Mouse (Mus musculus) spleen, postnatal 36 days (tissue): ENCODE results near the gene Olfr201.
"Not testable (repeated sequence)": the region's sequence is repeated elsewhere in the genome, so short reads cannot be mapped to it uniquely, and the experiment has no call there.

Experiments
- DNase-seq, 2 experiments: peaks; one replicate each; pipeline ENCODE4 v3.0.0; 2022; ENCODE audit warnings: low spot score in 2 of 2, mixed read lengths in 1 of 2

Gene Olfr201

GRCm38 (mm10) chr16:59272532-59272931 lies at the start of gene Olfr201:
TSS of gene Olfr201 (minus strand) at chr16:59272632.
- DNase-seq, result not testable (repeated sequence)

GRCm38 (mm10) chr16:59318148-59318547 lies 45.7 kb upstream of the Olfr201 start, which contains the start of gene Olfr204:
TSS of gene Olfr204 (minus strand) at chr16:59318248.
- no peak for DNase-seq

- DNase-seq, result no peak
Observed at GRCm38 (mm10) chr16:59298581-59298980, 26.1 kb upstream of the Olfr201 start, which contains the start of gene Olfr203. TSS of gene Olfr203 (plus strand) at chr16:59298881.

- DNase-seq, result not testable (repeated sequence)
Observed at GRCm38 (mm10) chr16:59287576-59287975, 15.1 kb upstream of the Olfr201 start.

GRCm38 (mm10) chr16:59286693-59287092 lies 14.3 kb upstream of the Olfr201 start, which contains the start of gene Olfr202:
TSS of gene Olfr202 (minus strand) at chr16:59286793.
- no peak for DNase-seq

GRCm38 (mm10) chr16:59283476-59283875 lies 11.0 kb upstream of the Olfr201 start:
- no peak for DNase-seq

GRCm38 (mm10) chr16:59280542-59280941 lies 8.1 kb upstream of the Olfr201 start:
- no peak for DNase-seq

GRCm38 (mm10) chr16:59269097-59269496 lies 3.3 kb downstream of the Olfr201 start:
- DNase-seq, result not testable (repeated sequence)

GRCm38 (mm10) chr16:59249684-59250083 lies 22.7 kb downstream of the Olfr201 start:
- DNase-seq, result no peak

GRCm38 (mm10) chr16:59219667-59220066 lies 52.8 kb downstream of the Olfr201 start, which contains the start of gene Olfr199:
TSS of gene Olfr199 (minus strand) at chr16:59219767.
- DNase-seq, result not testable (repeated sequence)

- not testable (repeated sequence) for DNase-seq
Observed at GRCm38 (mm10) chr16:59217861-59218260, 54.6 kb downstream of the Olfr201 start.
